Mouse (Mus musculus) gastrocnemius, adult 8-10 months (tissue): ENCODE measurements around the gene Grin2c. TPM values are rescaled to one million over a fixed set of nuclear protein-coding genes. Genes with fewer than 3 reads are reported as not detected.
A peak's percentile ranks its signal among the peaks of the same experiment; 100 is the strongest.

Experiments
- DNase-seq, 2 experiments: peaks; one replicate each; pipeline ENCODE4 v3.0.0; 2022; ENCODE audit warnings: low spot score in 2 of 2
- total RNA-seq, 4 experiments: library from RNA; stranded (reverse); gene quantifications; 2 replicates each; pipeline ENCODE4 v1.2.4; 2022

Grin2c gene
- total RNA-seq = under 1 TPM; 0.05 to 0.16 (median 0.14) TPM

DNA sequence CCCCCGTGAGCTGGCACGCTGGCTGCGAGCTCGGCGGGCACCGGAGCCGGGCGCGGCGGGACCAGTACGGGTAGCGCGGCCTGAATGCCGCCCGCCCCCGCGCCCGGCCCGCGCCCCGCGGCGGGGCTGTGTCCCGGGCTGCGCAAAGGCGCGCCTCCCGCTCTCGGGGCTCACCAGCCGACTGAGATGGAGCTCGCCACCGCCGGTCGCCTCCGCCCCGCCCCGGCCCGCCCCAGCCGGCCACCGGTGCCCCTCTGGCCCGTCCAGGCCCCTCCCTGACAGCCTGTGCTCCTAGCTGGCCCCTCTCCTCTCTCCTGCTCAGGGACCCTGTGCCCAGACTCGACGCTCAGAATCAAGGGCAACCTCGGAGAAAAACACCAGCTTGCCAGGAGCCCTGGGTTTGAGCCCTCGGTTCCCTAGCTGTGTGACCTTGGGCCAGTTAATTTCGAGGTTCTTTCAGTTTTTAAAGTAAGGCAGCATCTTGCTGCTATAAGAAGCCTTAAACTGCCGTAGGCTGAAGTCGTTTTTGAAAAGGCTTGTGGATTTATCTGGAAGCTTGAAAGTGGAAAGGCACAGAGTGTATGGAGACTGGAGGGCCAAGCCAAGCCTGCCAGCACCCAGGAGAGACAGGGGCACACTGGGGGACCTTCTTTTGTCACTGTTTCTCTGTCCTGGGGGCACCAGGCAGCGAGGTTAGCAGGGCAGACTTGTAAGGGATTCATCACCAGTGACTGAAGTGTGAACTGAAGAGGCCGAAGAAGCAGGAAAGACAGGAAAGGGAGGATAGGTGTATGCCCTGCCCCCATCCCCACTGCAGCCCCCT lies at the start of gene Grin2c:
Grin2c (minus strand) TSS at position 183 of the 823 bp plus-strand sequence.
- DNase-seq = no peak

DNA sequence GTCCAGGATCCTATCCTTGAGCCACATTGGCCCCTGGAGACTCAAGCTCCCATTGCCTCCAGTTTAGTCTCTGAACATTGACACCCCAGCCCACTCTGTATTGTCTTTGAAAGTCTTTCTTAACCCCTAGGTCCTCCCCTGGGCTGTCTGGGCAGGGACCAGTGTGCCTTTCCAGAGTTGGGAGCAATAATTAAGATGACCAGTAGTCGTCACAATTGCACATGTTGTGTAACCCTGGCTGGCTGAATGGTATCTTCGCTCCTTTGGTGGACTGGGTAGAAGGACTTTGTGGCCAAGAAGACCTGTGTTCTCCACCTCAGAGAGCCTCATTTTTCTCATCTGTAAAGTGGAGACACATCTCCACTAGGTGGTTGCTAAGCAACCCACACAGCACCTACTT lies 47.2 kb upstream of the Grin2c start:
- DNase-seq = no peak

DNA sequence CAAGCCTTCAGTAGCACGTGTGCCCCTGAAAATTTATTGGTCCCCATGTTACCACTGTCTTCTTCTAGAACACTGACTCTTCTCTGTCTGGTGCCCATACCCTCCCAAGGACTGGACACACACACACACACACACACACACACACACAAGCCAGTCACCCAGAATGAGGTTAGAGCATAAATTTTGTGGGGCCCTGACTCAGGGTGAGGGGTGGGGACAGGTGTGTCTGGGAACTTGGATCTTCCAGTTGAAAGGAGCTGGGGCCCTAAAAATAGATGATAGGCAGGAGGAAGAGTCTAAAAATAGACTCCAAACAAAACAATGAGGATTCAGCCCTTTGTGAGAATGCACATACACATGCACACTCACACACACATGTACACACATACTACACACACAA lies 41.7 kb upstream of the Grin2c start:
- no peak for DNase-seq

DNA sequence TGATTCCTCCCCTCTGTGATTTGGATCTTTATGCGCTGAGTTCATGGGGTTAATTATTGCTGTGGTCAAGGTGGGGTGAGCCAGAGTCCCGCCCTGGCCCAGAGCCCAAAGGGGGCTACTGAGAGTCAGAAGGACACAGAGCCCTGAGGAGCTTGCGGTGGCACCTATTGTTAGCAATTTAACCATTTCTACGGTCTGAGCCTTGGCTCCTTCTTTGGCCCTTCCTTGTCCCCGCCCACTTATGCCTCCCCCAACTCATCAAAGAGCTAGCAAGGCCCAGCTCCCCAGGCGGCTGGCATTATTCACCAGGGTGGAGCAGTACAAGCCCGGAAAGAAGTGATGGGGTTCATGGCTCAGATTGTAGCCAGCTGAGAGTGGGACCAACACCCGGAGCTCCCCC lies 39.8 kb upstream of the Grin2c start, which contains the start of gene Otop2:
Otop2 (plus strand) TSS at position 301 of the 400 bp plus-strand sequence.
- DNase-seq = no peak

DNA sequence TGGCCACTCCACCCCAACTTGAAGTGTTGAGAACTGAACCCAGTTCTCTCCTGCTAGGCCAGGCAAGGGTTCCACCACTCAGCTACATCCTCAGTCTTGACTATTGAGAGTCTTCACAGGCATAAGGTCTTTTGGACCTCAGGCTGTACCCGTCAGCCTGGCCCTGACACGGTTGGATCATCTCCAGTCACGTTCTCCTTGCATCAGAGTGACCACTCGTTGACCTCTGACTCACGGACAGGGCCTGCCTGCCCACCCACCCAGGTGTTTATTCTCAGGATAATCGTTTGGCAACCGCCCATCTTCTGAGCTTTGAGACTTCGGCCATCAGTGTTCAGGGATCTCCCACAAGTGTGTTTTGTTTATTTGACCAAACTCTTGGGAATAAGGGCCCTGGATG lies 36.1 kb upstream of the Grin2c start:
- DNase-seq = no peak

DNA sequence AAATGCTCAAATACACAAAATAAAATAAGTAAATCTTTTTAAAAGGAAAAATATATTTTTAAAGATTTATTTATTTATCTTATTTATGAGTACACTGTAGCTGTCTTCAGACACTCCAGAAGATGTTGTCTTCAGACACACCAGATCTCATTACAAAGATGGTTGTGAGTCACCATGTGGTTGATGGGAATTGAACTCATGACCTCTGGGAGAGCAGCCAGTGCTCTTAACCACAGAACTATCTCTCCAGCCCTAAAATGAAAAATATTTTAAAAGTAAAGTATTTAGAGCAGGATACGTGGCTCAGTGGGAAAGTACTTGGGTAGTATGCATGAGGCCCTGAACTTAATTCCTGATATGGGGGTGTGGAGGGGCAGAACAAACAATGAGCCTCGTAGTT lies 34.3 kb upstream of the Grin2c start:
- DNase-seq = no peak

DNA sequence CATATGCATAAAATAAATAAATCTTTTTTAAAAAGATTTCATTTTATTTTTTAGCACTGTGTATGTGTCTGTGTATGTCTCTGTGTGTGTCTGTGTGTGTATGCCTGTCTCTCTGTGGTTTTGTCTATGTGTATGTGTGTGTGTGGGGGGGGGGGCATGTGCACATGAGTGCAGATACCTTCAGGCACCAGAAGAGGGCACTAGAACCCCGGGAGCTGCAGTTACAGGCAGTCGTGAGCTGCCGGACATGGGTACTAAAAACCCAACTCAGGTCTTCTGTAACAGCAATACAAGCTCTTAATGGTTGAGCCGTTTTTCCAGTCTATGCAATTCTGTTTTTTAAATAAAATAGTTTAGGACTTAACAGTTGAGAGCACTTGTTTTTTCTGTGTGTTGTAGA lies 33.7 kb upstream of the Grin2c start:
- DNase-seq = no peak

DNA sequence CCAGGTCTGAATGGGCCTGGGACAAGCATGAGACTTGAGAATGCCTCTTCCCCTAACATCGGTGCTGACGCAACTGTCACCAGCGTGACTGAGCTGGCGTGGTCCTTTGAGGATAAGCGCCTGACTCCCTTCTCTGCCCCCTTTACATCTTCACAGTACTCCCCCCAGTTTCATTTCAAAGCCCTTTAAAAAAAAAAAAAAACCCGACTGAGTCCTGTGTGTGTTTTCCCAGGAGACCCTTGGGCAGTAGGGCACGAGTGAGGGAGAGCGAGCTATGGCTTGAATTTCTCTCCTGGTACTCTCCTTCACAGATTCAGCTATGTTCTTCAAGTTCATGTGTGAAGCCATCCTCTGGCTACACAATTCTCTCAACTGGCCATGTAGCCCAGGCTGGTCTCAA lies 31.1 kb upstream of the Grin2c start:
- no peak for DNase-seq

DNA sequence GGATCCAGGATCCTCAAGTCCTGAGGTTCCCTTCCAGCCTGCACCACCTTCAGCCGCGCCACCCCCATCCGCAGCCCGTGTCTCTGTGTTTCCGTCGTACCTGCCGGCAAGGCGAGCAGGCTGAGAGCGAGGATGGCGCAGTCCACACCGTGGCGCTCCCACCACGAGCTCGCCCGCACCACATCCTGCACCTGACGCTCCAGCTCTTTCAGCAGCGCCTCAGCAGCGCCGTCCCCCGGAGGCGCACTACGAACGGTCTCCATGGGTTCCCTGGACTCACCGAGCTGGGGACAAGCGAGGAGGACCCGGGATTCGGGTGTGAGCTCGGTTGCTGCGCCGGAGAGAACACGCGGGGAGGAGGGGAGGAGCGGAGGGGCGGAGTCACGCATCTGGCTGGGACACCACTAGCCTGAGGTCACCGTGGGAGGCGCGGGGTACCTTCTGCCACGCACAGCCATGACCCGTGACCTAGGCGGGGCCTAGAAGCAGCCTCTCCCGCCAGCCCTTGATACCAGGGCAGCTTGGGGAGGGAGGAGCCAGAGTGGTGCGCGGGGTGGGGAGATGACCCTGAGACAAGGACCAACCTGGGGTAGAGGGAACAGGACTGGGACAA lies 30.3 kb upstream of the Grin2c start, which contains the start of gene Fads6:
Fads6 (minus strand) TSS at position 450 of the 613 bp plus-strand sequence.
- peak; percentile 37 to 60 for DNase-seq

DNA sequence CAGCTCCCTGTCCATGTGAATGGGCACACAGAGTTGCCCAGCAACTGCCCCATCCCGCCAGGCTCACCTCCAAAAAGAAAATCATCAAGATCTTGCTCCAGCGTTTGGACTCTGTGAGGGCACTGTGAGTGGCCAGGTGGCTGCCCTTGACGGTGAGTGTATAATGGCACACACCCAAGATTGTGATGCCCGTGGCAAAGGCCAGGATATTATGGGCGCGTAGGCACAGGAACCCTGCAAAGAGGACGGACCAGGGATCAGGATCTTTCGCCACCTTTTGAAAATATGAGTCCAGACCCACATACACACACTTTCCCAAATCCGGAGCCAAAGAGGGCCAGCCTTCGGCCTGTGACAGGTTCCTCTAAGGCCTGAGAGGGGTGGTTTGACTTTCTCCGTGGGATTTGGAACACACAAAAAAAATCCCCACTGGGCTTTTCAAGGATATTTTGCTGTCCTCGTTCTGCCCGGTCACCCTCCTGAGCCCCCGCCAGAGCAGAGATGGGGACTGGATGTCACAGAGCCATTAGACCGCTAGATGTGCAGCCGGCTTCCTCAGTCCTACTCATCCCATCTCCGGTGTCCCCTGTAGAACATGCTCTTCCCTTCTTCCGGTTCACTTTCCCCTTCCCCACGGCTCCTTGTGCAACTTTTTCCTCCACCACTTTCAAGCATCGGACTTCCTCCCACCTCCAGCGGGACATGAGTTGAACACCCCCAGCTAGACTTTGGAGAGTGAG lies 29.6 kb upstream of the Grin2c start:
- no peak for DNase-seq

DNA sequence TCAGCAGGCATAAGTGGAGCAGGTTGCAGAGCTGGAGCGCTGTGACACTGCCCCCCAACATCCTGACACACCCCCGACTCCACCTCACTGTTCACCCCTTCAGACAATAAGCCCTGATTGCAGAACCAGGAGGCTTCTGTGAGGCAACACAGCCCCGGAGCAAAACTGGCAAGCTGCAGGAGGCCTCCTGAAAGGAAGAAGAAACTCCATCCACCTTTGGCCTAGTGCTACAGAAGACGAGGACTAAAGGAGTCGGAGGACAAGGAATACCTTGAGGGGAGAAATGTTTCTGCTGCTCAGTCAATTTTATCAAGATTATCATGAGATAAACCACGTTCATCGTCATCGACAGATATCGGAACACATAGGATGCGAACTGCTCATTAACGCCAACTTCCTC lies 28.9 kb upstream of the Grin2c start:
- no peak for DNase-seq

DNA sequence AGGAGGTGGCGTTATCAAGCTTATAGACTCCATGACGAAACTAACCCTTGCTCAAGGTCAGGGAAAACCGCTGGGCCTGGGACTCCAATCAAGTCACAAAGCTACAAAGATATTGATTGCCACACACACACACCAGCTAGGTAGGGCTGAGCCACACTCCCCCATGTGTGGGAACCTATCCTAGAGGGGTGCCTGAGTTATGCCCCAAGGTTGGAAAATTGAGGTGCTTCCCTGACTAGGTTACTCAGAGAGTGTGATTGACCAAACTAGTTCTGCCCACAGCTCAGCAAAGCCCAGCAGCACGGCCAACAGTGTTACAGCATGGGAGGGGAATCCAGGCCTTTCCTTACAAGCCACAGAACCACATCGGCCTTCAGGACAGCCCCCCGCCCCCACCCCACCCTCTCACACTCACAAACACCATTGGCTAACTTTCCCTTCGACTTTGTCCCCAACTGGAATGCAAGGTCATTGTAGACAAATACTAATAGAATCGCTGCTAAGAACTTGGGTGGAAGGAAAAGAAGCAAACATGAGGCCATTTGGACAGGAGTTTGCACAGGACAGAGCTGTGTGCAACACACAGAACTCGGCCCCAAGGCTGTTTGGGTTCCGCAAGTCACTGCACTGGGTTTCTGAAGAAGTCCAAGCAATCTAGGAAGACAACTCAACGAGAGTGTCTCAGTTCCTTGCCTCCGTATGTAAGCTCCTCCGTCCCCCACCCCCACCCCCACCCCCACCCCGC lies 25.8 kb upstream of the Grin2c start:
- DNase-seq = no peak

DNA sequence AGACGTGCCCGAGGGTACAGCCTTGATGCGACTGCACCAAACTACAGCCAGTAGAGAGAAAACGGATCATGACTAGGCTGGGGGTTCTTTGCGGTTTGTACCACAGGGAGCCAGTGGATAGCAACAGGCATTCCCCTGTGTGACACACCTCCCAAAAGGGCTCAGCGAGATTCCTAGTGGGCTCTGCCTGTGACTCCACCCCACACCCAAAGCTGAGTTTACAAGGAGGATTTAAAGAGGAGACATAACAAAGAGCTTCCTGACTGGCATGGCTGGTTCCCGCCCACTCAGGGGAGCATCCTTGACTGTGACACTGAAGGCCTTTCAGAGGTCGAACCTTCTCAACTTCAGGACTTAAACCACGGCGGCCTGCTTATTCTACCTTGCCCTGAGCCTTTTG lies 24.5 kb upstream of the Grin2c start:
- no peak for DNase-seq

DNA sequence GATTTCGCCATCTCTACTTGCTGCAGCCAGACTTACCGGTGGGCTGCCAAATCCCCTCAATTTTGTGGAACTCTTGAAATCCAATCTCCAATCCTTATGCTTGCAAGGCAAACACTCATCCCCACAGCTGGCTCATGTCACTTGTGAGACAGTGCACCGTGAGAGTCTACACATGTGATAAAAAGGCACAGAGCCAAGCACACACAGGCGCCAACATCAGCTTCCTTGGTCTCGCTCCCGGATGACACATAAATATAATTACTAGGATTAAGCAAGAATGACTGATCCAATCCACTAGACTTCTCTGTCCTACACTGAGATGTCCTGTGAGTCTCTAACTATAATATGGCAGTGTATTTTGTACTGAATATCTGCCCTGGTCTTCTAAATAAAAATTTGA lies 23.9 kb upstream of the Grin2c start:
- peak; percentile 72 to 80 for DNase-seq

DNA sequence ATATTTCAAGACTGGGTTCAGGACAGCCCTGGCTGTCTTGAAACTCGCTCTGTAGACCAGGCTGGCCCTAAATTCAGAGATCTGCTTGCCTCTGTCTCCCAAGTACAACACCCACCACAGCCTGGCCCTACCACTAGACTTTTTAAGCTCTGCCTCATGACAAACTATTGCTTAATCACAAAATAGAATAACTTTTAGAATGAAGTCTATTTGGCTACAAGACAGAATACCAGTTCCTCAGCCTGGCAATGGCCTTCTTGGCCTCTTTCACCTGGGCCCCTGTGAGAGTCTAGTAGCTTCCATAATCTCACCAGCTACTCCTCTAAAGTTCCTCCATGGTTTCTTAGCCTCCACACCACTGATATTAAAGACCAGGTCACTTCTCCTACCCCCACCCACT lies 23.3 kb upstream of the Grin2c start:
- DNase-seq = no peak

DNA sequence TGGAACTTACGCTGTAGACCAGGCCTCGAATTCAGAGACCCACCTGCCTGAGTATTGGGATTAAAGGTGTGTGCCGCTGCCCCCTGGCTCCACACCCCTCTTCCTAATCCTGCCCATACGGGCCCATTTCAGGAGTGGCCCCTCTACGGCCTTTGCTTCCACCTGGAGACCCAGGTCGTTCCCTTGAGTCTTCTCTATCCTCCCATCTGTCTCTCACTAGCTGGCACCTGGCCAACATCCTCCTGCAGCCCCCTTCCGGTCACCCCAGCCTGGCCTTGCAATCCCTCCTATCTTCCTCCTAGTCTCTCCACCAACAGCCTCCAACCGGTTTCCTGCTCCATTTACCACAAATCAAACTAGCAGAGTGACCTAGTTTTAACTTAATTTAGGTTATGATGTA lies 22.8 kb upstream of the Grin2c start:
- no peak for DNase-seq

DNA sequence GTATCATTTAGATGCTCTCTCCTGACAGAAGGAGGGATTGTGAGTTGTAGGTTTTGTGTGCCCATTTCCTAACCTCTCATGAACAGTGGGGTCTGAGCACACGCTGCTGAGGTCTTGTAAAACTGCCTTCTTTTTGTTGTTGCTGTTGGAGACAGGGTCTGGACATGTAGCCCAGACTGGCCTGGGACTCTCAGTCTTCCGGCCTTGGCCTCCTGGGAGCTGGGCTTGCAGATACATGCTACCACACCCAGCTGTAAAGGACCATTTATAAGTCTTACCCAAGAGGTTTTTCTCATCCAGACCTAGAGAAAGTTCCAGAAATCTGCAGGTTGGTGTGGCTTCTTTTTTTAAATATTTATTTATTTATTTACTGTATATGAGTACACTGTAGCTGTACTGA lies 21.3 kb upstream of the Grin2c start:
- DNase-seq = no peak

DNA sequence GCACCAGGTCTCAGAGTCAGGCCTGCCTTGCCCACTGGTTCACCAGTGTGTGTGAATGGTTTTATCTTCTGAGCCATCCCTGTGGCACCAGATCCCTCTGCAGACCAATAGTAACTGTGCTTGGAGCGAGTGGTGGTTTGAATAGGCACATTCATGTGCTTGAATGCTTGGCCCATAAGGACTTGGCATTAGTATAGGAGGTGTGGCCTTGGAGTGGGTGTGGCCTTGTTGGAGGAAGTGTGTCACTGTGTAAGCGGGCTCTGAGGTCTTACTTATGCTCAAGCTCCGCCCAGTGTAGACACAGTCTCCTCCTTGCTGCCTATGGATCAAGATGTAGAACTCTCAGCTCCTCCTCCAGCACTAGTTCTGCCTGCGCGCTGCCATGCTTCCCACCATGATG lies 20.3 kb upstream of the Grin2c start:
- no peak for DNase-seq

DNA sequence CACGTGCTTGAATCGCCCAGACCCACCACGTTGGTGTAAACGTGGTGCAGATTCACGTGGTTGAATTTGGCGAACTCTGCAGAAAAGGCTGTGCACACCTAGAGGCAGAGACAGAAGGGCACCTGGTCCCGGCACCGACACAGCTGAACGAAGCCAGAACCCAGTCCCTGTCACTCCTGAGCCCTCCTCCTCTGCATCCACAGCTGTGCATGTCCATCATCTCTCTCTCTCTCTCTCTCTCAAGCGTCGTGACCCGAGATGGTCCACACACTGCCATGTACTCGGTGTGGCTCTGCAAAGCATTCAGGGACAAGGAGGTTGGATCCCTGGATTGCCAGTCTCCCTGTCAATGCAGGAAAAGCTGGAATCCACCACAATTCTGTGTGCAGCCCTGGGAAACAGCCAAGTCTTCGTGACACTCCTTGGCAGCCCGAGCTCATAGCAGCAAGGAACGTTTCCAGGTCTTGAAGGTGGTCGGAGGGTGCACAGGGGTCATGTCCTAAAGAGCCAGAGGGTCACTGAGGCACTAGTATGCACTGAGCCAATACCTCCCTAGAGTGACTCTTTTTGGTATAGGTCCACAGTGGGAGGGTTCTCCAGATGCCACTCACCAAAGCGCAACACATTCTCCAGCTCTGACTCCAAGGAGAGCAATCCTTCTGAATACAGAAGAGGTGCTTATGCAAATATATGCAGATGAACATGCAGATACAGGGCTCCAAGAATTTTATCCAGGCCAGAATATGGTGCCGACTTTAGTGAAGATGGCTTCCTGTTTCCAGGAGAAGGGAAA lies 19.4 kb upstream of the Grin2c start:
- peak in 1 of 2 experiments; percentile 42 for DNase-seq

DNA sequence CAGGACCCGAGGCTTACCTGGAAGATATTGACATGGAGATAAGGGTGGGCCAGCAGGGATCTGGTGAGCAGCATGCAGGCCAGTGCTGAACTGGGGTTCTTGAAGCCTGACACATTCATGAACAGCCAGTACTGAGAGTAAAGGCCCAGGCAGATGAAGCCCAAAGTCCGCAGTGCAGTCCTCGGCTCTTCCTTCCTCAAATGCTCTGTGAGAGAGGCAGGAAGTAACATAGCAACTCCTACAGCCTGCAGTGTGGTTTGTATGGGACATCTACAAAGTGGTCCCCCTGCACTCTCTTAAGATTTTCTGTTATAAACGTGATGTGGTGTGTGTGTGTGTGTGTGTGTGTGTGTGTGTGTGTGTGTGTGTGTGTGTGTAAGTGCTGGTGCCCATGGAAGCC lies 18.2 kb upstream of the Grin2c start:
- DNase-seq = no peak
